Mouse (Mus musculus): ENCODE results near the gene Znrf4.
A peak's percentile ranks its signal among the peaks of the same experiment; 100 is the strongest.

Znrf4 gene

DNA sequence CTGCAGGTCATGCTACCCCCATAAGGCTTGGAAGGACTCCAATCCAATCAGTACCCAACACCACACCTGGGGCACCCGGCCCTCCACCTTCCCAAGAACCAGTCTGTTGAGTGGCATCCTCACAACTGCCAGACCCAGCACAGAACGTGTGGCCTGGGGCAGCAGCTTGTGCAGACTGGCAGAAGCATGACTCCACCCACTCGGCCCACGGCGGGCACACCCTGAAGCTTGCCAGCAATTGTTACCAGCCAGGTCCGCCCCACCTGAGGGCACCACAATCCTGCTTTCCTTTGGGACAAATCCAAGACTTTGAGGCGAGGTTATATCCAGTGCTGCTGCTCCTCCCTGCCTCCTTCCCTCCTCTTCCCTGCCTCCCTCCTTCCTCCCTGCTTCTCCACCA, 47.4 kb downstream of the Znrf4 start:
- no peak for DNase-seq

GRCm38 (mm10) chr17:56464345-56464744, 47.9 kb downstream of the Znrf4 start:
- no peak for DNase-seq

- no peak for DNase-seq
Measured at GRCm38 (mm10) chr17:56463500-56463899, 48.7 kb downstream of the Znrf4 start.

- no peak for DNase-seq
Measured at GRCm38 (mm10) chr17:56462835-56463455, 49.3 kb downstream of the Znrf4 start.

GRCm38 (mm10) chr17:56461771-56462743, 50.2 kb downstream of the Znrf4 start:
- DNase-seq, result peak; percentile 95 to 96

Data from thymus, adult 18-20 months (tissue).